Mouse (Mus musculus) layer of hippocampus, adult 9-11 months (tissue): ENCODE results near the gene Rapgef2.
"Not testable (repeated sequence)": the region's sequence is repeated elsewhere in the genome, so short reads cannot be mapped to it uniquely, and the experiment has no call there.

Experiments used
- DNase-seq: peaks from one replicate; pipeline ENCODE4 v3.0.0; 2022

The Rapgef2 gene

DNA sequence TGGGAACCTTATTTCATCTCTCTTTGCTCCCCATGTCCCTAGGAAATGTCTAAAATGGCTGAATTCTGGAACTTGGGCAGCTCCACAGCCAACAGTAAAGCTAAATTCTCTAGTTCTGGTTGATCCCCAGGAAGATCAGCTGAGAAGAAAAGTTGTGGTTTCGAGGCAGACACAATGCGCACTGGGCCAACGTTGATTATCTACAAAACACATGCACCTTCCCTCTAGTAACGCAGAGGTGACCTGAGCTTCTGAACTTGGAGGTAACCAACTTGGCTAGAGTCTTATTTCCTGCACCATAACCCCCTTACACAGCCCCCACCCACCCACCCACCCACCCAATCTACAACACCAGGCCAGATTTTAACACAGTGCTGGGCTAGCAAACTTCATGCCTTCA lies 55.6 kb downstream of the Rapgef2 start:
- no peak for DNase-seq

DNA sequence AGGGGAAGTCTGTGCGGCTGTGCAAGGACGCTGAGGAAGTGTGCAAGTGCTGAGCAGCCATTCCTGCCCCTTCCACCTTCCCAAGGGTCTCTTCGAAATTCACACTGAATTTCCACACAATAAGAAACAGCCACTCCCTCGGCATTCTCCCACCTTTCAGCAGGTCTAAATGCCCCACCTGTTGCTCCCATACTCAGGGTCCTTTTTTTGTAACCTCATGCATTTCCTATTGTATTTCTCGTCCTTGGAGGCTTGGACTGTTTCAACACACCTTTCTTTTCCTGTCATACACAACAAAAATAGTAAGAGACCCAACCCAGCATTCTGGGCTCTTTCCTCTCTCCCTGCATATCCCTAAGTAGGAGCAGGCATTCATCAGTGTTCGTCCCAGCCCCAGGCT lies 56.8 kb downstream of the Rapgef2 start:
- DNase-seq = no peak

DNA sequence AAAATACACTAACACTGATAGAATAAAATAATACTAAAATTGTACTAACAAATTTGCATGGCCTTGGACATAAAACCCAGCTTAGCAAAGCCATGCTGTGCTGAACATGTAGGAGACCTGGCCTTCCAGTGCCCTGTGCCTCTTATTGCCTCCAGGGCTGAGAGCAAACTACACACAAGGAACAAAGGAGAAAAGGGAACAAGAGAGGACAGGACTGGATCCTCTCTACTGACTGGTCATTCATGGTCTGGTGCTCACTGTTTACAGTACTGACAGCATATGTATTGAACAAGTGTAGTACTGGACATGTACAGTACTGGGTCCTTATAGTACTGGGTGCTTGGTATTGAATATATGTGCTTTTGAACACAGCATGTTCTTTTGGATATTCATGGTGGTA lies 58.0 kb downstream of the Rapgef2 start:
- DNase-seq = no peak

DNA sequence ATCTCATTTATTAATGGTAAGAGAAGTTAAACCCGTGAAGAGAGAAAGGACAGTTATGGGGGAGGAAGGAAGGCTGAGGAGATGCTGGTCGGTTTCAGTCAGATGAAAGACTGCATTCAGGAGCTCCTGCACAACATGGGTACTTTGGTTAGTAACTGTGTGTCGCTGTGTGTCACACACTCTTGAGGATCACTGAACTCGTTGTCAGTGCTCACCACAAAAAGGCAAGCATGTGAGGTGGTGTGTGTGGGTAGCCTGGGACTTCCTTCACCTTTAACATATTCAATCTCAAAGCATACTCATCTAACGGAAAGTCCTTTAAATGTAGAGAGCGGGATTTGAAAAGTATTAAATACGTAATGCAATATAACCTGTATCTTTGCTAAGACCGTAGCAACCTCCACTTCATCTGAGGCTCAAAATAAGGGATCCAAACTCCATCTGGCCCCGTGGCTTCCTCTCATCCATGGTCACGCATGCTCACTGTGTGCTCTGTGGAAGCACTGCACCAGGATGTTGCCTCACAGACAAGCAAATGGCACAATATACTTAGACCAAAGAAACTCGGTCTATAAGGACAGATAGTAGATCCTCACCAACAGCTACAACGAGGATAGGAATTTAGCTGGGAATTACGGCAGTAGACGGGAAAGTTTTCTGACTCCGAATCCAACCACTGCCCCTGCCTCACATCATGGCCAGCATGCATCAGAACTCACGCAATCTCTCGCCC lies 58.8 kb downstream of the Rapgef2 start:
- DNase-seq = no peak

DNA sequence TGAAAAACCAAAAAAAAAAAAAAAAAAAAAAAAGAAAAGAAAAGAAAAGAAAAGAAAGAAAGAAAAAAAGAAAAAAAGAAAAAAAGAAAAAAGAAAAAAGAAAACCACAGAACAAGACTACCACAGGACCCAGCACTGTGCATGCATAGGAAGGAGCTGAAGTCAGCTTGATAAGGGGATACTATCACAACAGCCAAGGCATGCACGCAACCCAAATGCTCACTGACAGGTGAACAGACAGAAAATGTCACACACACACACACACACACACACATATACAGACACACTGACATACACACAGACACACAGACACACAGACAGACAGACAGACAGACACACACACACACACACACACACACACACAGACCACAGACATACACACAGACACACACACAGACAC lies 59.5 kb downstream of the Rapgef2 start:
- not testable (repeated sequence) for DNase-seq

DNA sequence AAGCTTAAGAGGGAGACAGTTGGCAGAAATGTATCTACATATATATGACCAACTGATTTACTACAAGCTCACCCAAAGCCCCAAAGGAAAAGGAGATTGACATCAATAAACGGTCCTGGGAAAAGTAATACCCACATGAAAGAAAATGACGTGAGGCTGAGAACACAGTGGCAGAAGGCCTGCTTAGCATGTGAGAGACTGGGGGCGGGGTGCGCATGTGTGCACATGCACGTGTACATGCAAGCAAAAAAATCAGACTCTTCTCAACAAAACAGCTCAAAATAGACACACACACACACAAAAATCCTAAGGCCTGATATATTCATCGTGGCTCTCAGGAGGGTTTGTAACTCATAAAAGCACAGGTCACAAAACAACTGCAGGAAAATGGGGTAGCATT lies 60.4 kb downstream of the Rapgef2 start:
- DNase-seq = no peak

DNA sequence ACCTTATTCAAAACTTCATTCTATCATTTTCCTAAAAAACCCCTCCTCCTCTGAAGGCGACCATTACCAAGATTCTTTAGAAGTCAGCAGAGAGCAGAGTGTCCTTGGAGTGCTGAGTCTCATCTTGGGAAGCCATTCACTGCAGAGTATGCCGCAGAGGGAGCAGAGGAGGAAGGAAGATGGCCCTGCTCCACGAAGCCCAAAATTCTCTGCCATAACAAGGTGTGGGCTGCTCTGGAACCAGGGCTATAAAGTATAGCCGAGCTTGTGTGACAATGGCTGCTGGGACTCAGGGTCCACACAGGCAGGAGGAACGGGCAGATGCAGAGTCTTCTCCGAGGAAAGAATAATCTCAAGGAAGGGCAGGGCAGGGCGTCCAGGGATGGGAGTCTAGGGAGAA lies 62.0 kb downstream of the Rapgef2 start:
- DNase-seq = no peak

DNA sequence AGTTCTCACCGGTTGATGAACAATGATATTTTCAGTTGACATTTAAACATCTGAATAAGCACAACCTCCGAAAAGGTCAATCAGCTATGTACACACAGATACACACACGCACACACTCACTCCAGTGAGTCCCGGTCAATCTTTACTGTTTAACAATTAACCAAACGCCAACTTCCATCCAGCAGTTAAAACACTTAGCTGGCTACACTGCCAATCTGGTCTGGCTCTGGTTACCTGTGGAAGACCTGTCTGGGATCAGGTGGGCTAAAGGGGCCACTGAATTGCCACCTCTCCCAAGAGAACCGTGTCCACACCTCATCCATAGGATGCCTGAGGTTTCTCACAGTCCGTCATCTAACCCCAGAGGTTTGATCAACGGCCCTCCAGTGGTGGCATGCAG lies 63.0 kb downstream of the Rapgef2 start:
- DNase-seq = no peak

DNA sequence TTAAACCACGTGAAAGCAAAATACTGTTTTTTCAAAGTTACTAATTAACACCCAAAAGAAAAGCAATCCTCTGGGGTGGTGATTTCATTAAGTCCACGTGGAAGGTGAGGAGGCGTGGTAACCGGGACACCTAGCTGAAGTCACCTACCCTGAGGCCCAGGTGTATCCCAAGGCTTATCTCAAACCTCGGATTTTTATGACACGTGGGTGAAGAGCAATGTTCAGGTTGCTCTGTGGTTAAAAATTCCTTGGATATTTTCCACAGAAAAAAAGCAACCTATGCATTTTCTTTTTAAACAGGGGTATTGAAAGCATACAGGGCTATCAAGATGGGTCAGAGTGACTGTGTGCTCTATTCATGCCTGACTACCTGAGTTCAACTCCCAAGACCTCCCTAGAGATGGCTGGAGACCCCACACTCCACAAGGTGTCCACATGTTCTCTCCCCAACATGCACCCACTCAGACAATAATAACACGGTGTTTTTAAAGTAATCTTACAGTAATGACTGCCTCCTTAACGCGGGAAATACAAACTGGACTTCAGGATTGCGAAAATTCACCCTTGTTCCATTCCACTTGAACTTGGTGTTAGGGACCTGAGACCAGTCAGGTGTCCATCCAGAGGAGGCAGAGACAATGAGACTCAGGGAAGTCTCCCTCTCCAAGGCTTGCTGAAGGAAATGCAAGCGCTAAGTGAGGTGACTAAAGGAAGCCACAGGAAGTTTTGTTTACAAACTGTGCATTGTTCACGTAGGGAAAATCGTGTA lies 63.9 kb downstream of the Rapgef2 start:
- no peak for DNase-seq

DNA sequence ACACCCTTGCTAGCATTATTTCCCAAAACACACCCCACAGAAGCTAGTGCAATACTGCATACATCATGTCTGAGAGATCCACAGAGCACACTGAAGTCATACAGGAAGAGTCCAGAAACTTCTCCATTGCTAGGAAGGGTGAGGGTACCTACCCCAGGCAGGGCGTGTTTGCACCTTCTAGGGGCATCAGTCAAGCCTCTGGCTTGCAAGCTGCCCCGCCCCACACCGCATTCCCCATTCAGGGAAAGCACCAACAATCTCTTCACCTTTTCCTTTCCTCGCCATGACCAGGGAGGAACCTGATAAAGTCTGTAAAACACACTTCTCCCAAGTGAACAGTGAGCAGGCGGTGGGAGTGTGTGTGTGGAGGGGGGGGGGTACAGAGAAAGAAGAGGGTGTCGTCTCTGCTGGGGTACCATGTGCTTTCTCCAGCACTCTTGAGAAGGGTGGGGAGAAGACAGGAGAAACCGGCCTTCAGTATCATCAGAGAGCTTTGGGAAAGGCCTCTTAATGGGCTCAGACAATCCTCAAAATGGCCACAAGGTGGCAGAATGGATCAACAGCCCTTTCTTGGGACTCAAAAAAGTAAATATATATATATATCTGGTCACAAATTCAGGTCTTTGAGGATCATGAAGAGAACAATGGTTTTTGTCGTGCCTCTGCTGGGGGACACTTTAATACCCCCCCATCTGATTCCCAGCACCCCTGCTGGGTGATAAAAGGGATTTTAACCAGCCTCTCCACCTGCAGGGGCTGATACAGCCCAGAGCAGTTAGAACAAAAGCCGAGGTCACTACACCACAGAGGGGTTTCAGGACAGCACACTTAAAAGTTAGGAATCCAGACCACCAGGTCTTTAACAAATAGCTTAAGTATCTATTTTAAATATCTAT lies 64.8 kb downstream of the Rapgef2 start:
- DNase-seq = peak; percentile 58

DNA sequence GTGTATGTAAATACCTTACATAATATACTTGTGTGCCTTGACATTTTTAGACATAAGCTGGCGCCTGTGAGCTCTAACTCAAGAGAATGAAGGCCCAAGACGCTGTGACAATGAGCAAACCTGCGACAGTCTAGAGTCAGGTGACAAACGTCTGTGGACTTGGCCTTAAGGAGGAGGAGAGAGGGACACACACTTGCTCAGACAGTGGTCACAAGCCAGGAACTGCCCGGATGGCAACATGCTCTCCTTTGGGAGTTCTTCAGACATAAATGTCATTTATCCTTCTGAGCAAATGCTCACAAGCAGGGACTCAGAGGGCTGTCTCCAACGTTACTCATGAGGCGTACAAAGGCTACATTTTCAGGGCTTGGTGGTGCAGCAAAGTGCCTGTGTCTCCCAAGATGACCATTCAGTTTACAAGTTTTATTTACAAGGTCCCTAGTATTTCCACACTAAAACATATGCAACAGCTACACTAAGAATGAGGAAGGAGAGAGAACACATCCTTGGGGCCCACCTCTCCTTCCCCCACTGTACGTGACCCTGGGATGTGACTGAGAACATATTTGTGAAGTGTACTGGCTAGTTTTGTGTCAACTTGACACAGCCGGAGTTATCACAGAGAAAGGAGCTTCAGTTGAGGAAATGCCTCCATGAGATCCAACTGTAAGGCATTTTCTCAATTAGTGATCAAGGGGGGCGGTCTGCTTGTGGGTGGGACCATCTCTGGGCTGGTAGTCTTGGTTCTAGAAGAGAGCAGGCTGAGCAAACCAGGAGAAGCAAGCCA lies 67.0 kb downstream of the Rapgef2 start:
- no peak for DNase-seq

DNA sequence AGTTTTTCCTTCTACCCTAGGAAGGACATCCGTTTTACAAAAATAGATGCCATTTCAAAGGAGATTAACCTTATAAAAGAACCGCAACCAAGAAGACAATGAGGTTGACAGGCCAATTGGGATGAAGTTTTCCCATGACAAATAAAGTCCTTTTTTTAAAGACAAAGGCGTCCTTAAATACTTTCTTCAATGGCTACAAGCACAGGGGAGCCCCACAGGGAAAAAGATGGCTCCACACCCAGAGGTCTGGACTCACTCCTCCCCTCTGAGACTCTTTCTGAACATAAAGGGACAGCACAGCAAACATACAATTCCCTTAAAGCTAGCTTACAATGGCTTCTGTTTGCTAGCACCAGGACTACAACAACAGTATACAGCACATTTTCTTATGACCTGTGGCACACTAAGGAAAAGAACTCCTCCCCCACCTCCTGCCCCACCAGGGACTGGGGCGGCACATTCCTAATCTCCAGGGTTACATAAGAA lies 67.7 kb downstream of the Rapgef2 start:
- DNase-seq = no peak

DNA sequence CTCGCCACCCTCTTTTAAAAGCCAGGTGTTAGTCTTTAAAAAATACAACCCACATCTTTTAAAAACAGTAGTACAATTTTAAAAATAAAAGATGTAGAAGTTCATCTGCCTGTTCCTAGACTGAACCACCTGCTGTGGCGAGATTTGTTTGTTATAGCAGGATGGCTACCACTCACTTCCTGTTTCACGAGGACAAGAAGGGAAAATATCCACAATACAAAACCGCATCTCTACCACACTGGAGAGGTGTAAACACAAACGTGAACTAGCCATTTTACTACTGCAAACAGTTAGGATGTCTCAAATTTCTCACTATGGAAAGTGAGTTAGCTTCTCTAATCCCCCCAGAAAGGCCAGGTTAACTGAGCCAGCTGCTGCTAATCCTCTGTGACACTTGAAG lies 76.1 kb downstream of the Rapgef2 start:
- no peak for DNase-seq

DNA sequence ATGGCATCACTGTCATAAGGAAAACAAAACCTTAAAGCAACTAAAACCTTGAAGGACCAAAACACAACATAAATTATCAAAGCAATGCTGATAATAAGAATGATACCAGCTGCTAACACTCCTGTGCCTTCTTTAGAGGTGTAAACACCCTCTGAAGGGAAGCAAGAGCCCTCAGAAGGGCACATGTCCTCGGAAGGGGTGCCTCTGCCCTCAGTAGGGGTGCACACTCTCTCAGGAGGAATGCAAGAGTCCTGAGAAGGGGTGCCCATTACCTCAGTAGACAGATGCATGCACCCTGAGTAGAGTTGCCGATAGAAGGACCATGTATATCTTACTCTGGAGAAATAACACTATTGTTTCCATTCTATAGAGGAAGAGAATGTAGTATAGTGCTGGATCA lies 79.1 kb downstream of the Rapgef2 start:
- no peak for DNase-seq

DNA sequence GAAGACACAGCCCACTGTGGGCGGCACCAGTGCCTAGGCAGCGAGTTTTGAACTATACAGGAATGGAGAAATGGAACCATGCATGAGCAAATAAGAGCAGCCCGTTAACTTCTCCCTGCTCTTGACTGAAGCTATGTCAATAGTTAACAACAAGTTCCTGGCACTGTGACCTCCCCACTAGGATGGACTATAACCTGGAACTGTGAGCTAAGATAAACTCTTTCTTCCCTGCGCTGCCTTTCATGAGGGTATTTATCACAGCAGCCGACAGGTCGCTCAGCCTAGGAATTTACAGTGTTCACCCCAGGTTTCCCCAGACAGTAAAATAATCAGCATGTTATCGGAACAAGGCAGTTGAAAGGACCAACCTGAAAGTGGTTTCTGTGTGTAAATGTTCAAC lies 79.8 kb downstream of the Rapgef2 start:
- DNase-seq = no peak

DNA sequence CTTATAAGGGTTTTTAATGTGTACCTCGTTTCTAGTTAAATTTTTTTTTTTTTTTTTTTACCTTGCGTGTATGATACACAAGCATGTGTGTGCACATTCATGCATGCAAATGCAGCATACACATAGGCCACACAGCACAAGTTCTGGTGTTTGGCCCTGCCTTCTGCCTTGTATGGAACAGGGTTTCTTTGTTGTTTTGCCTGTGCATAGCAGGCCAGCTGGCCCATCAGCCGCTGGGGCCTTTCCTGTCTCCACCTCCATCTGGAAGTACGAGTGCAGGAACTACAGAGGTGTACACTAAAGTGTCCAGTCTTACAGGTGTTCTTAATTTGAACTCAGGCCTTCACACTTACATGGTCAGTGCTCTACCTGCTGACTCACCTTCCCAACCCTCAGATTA lies 80.3 kb downstream of the Rapgef2 start:
- no peak for DNase-seq

DNA sequence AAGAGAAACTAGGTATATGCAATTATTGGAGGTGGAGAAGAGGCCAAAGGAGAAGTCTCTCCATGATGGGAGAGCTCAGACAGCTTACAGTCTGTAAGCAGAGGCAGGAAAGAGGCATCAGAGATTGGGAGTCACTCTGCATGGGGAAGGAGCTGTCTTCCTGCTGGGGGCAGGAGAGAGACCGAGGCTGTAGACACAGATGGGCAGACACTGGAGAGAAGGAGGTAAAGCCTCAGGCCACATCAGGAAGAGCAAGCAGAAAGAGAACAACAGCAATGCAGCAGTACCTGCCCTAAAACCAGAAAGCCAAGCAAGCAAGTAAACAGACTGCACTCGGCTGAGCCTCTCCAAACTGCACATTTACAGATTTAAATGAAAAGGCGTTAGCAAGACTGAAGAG lies 81.2 kb downstream of the Rapgef2 start:
- DNase-seq = no peak

DNA sequence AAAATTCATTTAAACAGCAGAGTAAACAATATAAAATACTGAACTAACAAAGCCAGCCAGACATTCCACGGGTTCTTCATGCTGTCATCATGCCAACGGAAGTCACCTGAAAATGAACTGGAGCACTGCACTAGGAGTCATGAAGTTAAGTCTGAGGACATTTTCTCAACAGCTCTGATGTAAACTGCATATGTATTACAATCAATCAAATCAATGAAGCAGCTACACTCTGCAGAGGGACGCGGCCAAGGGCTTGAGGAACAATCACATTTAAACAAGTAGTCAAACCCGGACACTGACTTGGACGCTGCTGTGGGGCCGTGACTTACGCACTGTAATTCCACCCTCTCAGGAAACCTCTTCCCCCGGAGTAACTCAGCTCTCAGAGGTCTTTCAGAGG lies 82.1 kb downstream of the Rapgef2 start:
- DNase-seq = no peak

DNA sequence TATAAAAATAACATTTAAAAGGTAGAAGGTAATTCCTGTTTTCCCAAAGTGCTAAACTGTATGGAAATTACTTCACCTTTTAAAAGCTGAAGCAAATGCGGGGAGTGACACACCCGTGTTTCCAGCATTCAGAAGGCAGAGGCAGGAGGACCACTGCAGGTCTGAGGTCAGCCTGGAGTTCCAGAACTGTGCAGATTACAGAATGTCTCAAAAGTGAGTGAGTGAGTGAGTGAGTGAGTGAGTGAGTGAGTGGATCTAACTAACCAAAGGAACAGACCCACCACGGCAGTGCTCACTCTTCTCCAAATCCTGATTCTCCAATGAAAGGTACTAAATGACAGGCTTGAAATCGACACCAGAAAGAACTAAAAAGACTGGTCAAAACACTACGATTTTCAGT lies 82.5 kb downstream of the Rapgef2 start:
- no peak for DNase-seq

DNA sequence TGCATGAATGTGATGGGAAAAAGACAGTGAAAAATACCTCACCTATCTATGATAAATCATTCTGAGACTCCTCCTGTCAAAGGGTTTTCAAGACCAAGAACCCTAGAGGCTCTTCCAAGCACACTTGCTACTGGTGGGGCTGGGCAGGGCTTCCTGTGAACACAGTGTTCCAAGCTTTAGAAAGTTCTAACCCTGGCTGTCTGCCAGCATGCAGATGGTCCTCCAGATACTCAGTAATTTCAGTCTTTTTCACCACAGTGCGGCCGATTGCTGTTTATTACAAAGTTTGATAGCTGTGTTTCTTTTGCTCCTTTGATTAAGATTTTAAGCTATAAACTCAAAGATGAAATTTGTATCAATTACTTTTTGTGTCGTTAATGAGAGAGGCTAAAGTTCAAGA lies 83.1 kb downstream of the Rapgef2 start:
- DNase-seq = peak; percentile 74

DNA sequence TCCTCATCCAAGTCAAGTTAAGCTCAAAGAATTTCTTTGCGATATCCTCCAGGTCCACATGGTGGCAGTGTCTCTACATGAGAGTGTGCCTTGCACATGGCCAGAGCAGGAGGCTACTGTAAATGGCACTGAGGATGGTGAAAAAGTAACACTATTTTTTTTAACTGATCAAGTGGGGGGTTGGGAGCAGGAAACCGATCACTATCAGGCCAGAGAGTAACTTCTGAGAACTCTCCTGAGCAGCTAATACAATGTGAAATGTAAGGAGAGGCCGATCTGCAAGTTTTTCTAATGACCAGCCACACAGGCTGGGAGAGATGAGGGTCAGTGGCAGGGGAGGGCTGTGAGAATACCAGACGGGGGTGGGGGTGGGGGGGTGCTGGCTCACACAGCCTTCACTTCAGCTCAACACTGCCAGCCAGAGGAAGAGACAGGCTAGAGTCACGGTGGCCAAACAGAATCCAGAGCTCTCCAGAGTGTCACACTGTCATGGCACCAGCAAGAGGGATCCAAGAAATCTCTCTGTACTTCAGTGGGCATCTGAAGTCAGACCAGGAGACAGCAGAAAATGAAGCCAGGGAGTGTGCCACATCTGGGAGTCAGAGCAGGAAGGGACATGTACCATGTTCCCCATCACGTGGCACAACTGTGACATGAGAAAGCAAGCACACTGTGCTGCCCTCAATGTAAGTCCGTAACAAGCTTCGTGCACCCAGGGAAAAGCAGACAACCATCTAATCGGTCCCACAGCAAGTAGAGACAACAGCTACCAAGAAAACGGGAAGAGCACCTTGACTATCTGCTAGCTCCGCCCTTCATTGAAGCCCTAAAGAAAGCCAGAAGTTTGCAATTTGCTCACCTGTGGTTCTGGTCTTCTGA lies 83.8 kb downstream of the Rapgef2 start:
- peak; percentile 77 for DNase-seq
